Mouse (Mus musculus) intestine, embryonic 16.5 days (tissue): ENCODE data around the gene Elmo1. TPM values are rescaled to one million over a fixed set of nuclear protein-coding genes. Genes with fewer than 3 reads are reported as not detected.
A peak's percentile ranks its signal among the peaks of the same experiment; 100 is the strongest.

Source experiments
- ATAC-seq: fragments of 200-750 bp; cut with Nextera tagmentation; 2 replicates; pipeline ENCODE4 v1.8.0; 2017; ENCODE audit warnings: moderate TSS enrichment, moderate library complexity
- H3K27ac ChIP-seq: fragments of 300-500 bp; sonication (generic); 2 replicates; pipeline ENCODE4 v1.5.1; 2014; ENCODE audit warnings: mild to moderate bottlenecking, low read length
- H3K27me3 ChIP-seq: fragments of 300-500 bp; sonication (generic); replicated peaks from 2 replicates; pipeline ENCODE4 v1.6.1; 2014; ENCODE audit warnings: low read length, control low read depth, mixed read lengths; ENCODE audit not compliant: control insufficient read depth, insufficient read depth
- H3K36me3 ChIP-seq: fragments of 300-500 bp; sonication (generic); 2 replicates; pipeline ENCODE4 v1.6.1; 2014; ENCODE audit warnings: low read length, control low read depth; ENCODE audit not compliant: control insufficient read depth, insufficient read depth
- H3K4me1 ChIP-seq: fragments of 300-500 bp; sonication (generic); 2 replicates; pipeline ENCODE4 v1.6.1; 2014; ENCODE audit warnings: low read length, control low read depth, mixed read lengths; ENCODE audit not compliant: control insufficient read depth, insufficient read depth
- H3K4me2 ChIP-seq: fragments of 300-500 bp; sonication (generic); 2 replicates; pipeline ENCODE4 v1.6.1; 2014; ENCODE audit warnings: low read depth, low read length, control low read depth
- H3K4me3 ChIP-seq: fragments of 300-500 bp; sonication (generic); 2 replicates; pipeline ENCODE4 v1.5.1; 2014; ENCODE audit warnings: mild to moderate bottlenecking, low read length
- H3K9ac ChIP-seq: fragments of 300-500 bp; sonication (generic); 2 replicates; pipeline ENCODE4 v1.6.1; 2014; ENCODE audit warnings: low read depth, low read length
- H3K9me3 ChIP-seq: fragments of 300-500 bp; sonication (generic); 2 replicates; pipeline ENCODE4 v1.6.1; 2016; ENCODE audit warnings: low read length, control low read depth; ENCODE audit not compliant: control insufficient read depth
- WGBS: fragments of 180-500 bp; shearing (Covaris S2); extraction: QIAGEN DNeasy Blood & Tissue Kit; methylation state at CpG from one replicate; pipeline ENCODE4 v1.1.7; 2014; 5-methylcytosine and 5-hydroxymethylcytosine counted together
- polyA plus RNA-seq: library from polyadenylated mRNA; unstranded; fragments of >200 nt; fragmentation: Nextera tagmentation; extraction: Ambion mirVana; gene quantifications from 2 replicates; pipeline ENCODE4 v1.2.1, GENCODE M21; 2015

Elmo1 gene
- polyA plus RNA-seq, 1 experiment from 2014 or later = 14.4 TPM

- 0 out of 2 replicates have a peak, but pooled peaks have one; percentile 31 for ATAC-seq
- Histone ChIP-seq H3K27me3 (no peaks in the 10 kb centered on the region), H3K9ac (no peak overlapping the region), H3K4me1 (peaks cover 15% of the 10 kb centered on the region; the same call in 1 of the 2 replicates), H3K4me3 (no peak overlapping the region), H3K27ac (no peak overlapping the region), H3K9me3 (no peaks in the 10 kb centered on the region), H3K4me2 (no peak overlapping the region), H3K36me3 (no peaks in the 10 kb centered on the region)
- WGBS = 71% methylated on average over 4 of the region's 4 CpGs
These were observed 49.6 kb downstream of the Elmo1 start for GRCm38 (mm10) chr13:20139825-20140665.

GRCm38 (mm10) chr13:20142637-20143036 is 52.2 kb downstream of the Elmo1 start:
- Histone ChIP-seq H3K4me2 (no peak overlapping the region), H3K4me3 (no peak overlapping the region), H3K36me3 (no peaks in the 10 kb centered on the region), H3K9ac (no peak overlapping the region), H3K4me1 (peaks cover 8% of the 10 kb centered on the region), H3K27ac (no peak overlapping the region), H3K9me3 (no peaks in the 10 kb centered on the region), H3K27me3 (no peaks in the 10 kb centered on the region)
- ATAC-seq = no peak
- 38% methylated on average over 1 of the region's 1 CpGs for WGBS

DNA sequence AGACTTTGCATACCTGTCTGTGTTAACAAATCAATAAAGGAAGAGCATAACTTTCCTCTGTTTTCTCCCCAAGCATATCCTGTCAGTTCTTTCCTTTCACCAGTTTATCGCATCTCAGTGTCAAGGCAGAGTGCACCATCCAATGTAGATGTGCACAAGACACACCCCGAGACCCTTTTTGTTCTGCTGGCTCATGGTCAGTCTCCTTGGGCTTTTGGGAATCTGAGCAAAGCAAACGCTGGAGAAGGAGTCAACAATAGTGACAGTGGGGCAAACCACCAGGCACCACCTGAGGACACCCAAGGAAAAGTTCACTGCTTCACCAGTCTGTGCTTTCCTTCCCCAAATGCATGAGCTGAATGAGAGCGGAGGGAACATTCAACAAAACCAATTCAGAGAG is 56.5 kb downstream of the Elmo1 start:
- no peaks in the 10 kb centered on the region for H3K9me3 ChIP-seq
- no peak overlapping the region for H3K4me3 ChIP-seq
- no peak overlapping the region for H3K4me2 ChIP-seq
- no peaks in the 10 kb centered on the region for H3K27me3 ChIP-seq
- no peaks in the 10 kb centered on the region for H3K36me3 ChIP-seq
- no peak overlapping the region for H3K27ac ChIP-seq
- no peak for ATAC-seq
- whole genome bisulfite sequencing = 86% methylated on average over 4 of the region's 4 CpGs
- H3K4me1 ChIP-seq = peaks cover 9% of the 10 kb centered on the region
- no peak overlapping the region for H3K9ac ChIP-seq

DNA sequence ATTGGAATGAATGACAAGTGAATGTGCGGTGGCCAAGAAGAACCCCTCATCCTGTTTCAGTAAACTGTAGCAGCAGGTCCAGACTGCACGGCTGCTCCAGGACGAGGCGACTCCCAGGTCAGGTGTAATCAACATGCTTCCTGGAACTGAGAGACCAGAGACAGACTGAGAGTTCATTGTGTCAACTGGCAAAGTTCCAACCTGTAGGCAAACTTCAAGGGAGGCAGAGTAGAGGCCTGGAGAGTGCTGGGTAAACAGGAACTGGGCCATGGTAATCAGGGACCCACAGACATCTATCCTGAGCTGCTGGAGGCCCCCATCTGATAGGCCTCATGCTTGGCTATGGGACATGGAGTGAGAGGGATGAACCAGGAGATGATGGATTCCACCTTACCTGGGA is 57.3 kb downstream of the Elmo1 start:
- Histone ChIP-seq H3K4me2 (no peak overlapping the region), H3K4me1 (peaks cover 9% of the 10 kb centered on the region), H3K9ac (no peak overlapping the region), H3K9me3 (no peaks in the 10 kb centered on the region), H3K36me3 (no peaks in the 10 kb centered on the region), H3K27ac (peak overlapping the region; percentile 25), H3K27me3 (no peaks in the 10 kb centered on the region), H3K4me3 (no peak overlapping the region)
- WGBS = 35% methylated on average over 4 of the region's 4 CpGs
- peak; percentile 93 for ATAC-seq

GRCm38 (mm10) chr13:20150130-20150835 is 59.9 kb downstream of the Elmo1 start:
- H3K4me2 ChIP-seq = no peak overlapping the region
- no peak overlapping the region for H3K4me3 ChIP-seq
- no peaks in the 10 kb centered on the region for H3K36me3 ChIP-seq
- H3K9me3 ChIP-seq = no peaks in the 10 kb centered on the region
- no peaks in the 10 kb centered on the region for H3K27me3 ChIP-seq
- no peak overlapping the region for H3K9ac ChIP-seq
- 83% methylated on average over 11 of the region's 11 CpGs for WGBS
- H3K27ac ChIP-seq = no peak overlapping the region
- ATAC-seq = peak; percentile 64
- peaks cover 9% of the 10 kb centered on the region for H3K4me1 ChIP-seq

DNA sequence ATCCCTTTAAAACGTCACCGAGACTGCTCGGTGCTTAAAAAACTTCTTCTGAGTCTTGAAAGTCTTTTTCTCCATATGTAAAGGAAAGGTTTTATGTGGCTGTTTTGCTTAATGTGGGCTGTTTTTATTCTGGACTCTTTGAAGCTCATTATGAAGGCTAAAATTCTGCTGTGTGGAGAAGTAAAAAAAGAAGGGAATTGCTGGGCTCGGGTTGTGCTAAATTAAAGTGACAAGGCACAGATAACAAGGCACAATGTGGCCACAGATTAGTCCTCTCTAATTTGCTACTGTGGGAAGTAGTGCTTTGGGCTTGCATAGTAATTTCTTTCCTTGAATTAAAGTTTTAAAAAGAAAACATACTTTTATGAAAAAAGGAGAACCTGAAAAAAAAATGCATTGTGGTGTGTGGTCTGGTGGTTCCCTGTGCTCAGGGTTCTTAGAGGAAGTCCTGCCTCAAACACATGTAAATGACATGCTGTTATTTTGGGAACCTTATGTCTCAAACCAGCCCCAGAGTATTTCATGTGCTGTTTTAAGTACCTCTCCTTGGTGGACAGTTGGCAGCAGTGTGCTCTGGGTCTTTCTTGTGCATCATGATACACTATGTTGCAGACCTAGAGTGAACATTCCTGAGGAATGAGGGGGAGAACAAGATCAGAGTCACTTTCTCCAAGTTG is 61.0 kb downstream of the Elmo1 start:
- Histone ChIP-seq H3K27ac (no peak overlapping the region), H3K36me3 (no peaks in the 10 kb centered on the region), H3K4me2 (no peak overlapping the region), H3K4me1 (peaks cover 9% of the 10 kb centered on the region), H3K27me3 (no peaks in the 10 kb centered on the region), H3K9ac (no peak overlapping the region), H3K9me3 (no peaks in the 10 kb centered on the region), H3K4me3 (no peak overlapping the region)
- ATAC-seq = no peak
- 71% methylated on average over 4 of the region's 4 CpGs for WGBS

- Histone ChIP-seq H3K4me2 (no peak overlapping the region), H3K27me3 (no peaks in the 10 kb centered on the region), H3K36me3 (no peaks in the 10 kb centered on the region), H3K4me1 (peaks cover 3% of the 10 kb centered on the region), H3K27ac (no peak overlapping the region), H3K9ac (no peak overlapping the region), H3K4me3 (no peak overlapping the region), H3K9me3 (no peaks in the 10 kb centered on the region)
- ATAC-seq = no peak
- WGBS = 83% methylated on average over 1 of the region's 1 CpGs
These were observed 66.7 kb downstream of the Elmo1 start for GRCm38 (mm10) chr13:20157059-20157458.

GRCm38 (mm10) chr13:20157529-20157928 is 67.1 kb downstream of the Elmo1 start:
- Histone ChIP-seq H3K4me1 (peaks cover 3% of the 10 kb centered on the region), H3K27ac (no peak overlapping the region), H3K9ac (no peak overlapping the region), H3K9me3 (no peaks in the 10 kb centered on the region), H3K27me3 (no peaks in the 10 kb centered on the region), H3K36me3 (no peaks in the 10 kb centered on the region), H3K4me3 (no peak overlapping the region), H3K4me2 (no peak overlapping the region)
- WGBS = 78% methylated on average over 5 of the region's 5 CpGs
- ATAC-seq = no peak

DNA sequence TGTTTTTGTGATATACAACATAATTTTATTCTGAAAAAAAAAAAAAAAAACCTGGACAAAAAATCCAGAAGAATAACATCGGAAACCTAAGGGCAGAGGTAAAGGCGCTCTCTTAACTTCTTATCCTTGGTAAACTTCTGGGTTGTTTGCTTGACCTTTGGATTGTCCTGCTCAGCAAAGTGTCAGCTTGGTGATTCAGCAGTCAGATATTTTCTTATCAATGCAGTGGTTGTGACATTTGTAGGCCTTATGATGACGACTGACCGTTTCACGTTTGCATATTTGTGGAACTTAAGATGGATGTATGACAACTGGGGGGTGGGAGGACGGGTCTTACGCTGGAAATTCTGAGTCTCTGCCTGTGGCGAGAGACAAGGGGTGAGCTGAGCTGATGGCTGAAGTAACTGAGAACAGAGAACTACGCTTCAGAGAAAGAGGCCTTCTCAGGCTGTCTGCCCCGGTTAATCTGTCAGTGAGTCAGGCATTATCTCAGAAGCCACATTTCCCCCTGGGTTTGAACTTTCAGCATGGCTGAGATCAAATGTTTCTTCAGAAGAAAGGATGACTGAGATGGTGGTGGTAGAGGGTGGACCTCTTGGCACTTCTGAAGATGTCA is 73.1 kb downstream of the Elmo1 start:
- ATAC-seq = peak; percentile 78
- no peak overlapping the region for H3K9ac ChIP-seq
- H3K4me1 ChIP-seq = peaks cover 3% of the 10 kb centered on the region
- no peak overlapping the region for H3K4me2 ChIP-seq
- 51% methylated on average over 10 of the region's 10 CpGs for WGBS
- no peak overlapping the region for H3K27ac ChIP-seq
- H3K9me3 ChIP-seq = no peaks in the 10 kb centered on the region
- H3K27me3 ChIP-seq = no peaks in the 10 kb centered on the region
- no peaks in the 10 kb centered on the region for H3K36me3 ChIP-seq
- no peak overlapping the region for H3K4me3 ChIP-seq
